Mouse (Mus musculus): ENCODE results near the gene Krt15. TPM values are rescaled to one million over a fixed set of nuclear protein-coding genes. Genes with fewer than 3 reads are reported as not detected.

Gene Krt15
- polyA plus RNA-seq, 1 experiment: 0.02 TPM

DNA sequence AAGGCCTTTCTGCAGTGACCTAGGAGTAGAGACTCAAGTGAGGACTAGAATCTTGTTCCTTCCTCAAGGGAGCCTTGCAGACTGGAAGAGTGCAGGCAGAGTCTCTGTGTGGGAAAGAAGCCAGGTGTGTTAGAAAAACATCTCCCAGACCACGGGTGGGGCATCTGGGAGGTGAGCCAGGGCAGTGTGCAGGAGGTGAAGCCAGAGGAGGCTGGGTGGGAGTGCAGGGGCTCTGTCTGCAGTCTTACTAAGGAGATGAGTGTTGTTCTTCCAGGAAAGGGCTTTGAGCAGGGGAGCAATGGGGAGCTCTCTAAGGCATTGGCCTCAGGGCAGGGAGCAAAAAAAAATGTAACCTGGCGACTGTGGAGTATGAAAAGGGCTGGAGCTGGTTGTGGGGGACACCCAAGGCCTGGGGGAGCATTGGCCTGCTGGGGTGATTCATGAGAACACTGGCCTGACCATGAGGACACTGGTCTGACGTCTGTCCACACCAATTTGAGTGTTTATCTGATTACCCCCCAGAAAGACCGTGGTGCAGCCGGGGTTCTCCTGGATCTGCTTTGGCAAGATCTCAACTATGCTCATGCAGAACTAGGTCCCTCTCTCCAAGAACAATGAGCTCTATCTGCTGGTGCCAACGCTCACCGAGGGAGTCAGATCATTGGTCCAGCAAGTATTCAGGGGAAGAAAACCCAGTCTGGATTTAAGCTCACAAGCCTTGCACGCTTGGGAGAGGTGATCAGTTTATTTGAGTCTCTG, 19.9 kb upstream of the Krt15 start:
- H3K27me3 ChIP-seq (ENCODE audit: control insufficient read depth, insufficient read depth, insufficient read length): no peaks in the 10 kb centered on the region
- H3K79me2 ChIP-seq (ENCODE audit: control insufficient read depth, insufficient read depth): no peaks in the 10 kb centered on the region
- H3K36me3 ChIP-seq (ENCODE audit: control insufficient read depth, insufficient read depth): no peaks in the 10 kb centered on the region
- no peak overlapping the region for H3K4me3 ChIP-seq (ENCODE audit: insufficient read depth, poor library complexity, severe bottlenecking)
- no peaks in the 10 kb centered on the region for H3K79me3 ChIP-seq (ENCODE audit: low read depth)
- no peak overlapping the region for H3ac ChIP-seq (ENCODE audit: control insufficient read depth, insufficient read length, low read depth)
- no peak for TF ChIP-seq MYOG (IDR thresholded peaks at IDR 0.05; ENCODE audit: control insufficient read depth, extremely low read depth, insufficient read length)
- TF ChIP-seq USF1 (IDR thresholded peaks at IDR 0.05; ENCODE audit: low read depth): no peak
- TF ChIP-seq FOSL1 (IDR thresholded peaks at IDR 0.05; ENCODE audit: insufficient read depth, low read length, poor library complexity, severe bottlenecking): no peak
- no peak for TF ChIP-seq CTCF (IDR thresholded peaks at IDR 0.05; ENCODE audit: control insufficient read depth, insufficient read depth, insufficient read length)
- TF ChIP-seq CEBPB (IDR thresholded peaks at IDR 0.05; ENCODE audit: low read depth): no peak
- TF ChIP-seq MAX (IDR thresholded peaks at IDR 0.05): no peak
- no peak for TF ChIP-seq MYOD1 (IDR thresholded peaks at IDR 0.05; ENCODE audit: control insufficient read depth, insufficient read length, low read depth)

- no peaks in the 10 kb centered on the region for H3K27me3 ChIP-seq (ENCODE audit: control insufficient read depth, insufficient read depth, insufficient read length)
- no peak within 1 kb of the TSS for H3ac ChIP-seq (ENCODE audit: control insufficient read depth, insufficient read length, low read depth)
- H3K79me3 ChIP-seq (ENCODE audit: low read depth): no peaks in the 10 kb centered on the region
- no peaks in the 10 kb centered on the region for H3K36me3 ChIP-seq (ENCODE audit: control insufficient read depth, insufficient read depth)
- no peaks in the 10 kb centered on the region for H3K79me2 ChIP-seq (ENCODE audit: control insufficient read depth, insufficient read depth)
- no peak within 1 kb of the TSS for H3K4me3 ChIP-seq (ENCODE audit: insufficient read depth, poor library complexity, severe bottlenecking)
- no peak for TF ChIP-seq USF1 (IDR thresholded peaks at IDR 0.05; ENCODE audit: low read depth)
These were observed 13.0 kb upstream of the Krt15 start, which contains the start of gene Krt19 for GRCm38 (mm10) chr11:100148615-100149330. Gene Krt19, minus strand, starts transcription at chr11:100148665.

DNA sequence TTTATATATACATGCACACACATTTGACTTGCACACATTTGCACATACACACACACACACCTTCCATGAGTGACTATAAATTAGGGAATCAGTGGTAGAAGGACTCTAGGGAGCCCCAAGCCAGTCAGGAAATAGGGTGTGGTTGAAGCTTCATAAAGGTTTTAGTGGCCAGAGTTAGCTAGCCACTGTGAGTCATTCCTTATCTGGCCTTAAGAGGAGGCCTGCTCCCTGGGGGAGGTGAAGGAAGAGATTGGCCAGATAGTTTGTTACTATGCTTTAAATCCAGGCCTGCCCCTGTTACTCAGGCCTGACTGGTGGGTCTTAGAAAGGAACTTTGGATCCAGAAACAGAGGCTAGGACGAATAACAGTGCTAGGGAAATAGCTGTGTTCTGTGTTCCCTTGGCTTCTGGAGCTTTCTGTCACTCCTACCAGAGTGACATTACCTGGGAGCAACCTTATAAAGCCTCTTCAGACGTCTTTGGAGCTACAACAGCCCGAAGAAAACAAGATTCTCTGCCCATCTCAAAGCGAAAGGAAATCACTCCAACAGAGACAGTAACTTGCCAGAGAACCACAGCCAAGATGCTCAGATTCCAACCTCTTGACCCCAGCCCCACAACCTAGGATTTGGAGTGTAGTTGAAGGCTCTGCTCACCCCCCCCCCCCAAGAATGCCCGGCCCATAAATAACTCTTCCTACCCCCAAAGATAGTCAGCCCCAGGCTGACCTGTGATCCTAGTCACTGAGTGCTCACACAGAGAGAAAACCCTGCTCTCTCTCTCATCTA, 12.0 kb upstream of the Krt15 start:
- Histone ChIP-seq H3K4me3 (ENCODE audit: insufficient read depth, poor library complexity, severe bottlenecking) (no peak overlapping the region), H3ac (ENCODE audit: control insufficient read depth, insufficient read length, low read depth) (no peak overlapping the region), H3K79me3 (ENCODE audit: low read depth) (no peaks in the 10 kb centered on the region), H3K36me3 (ENCODE audit: control insufficient read depth, insufficient read depth) (no peaks in the 10 kb centered on the region), H3K27me3 (ENCODE audit: control insufficient read depth, insufficient read depth, insufficient read length) (no peaks in the 10 kb centered on the region), H3K79me2 (ENCODE audit: control insufficient read depth, insufficient read depth) (no peaks in the 10 kb centered on the region)
- no peak for TF ChIP-seq USF1 (IDR thresholded peaks at IDR 0.05; ENCODE audit: low read depth)
- TF ChIP-seq CEBPB (IDR thresholded peaks at IDR 0.05; ENCODE audit: low read depth): no peak
- peak; percentile 15 for TF ChIP-seq MAX (IDR thresholded peaks at IDR 0.05)
- peak; percentile 24 for TF ChIP-seq MYOD1 (IDR thresholded peaks at IDR 0.05; ENCODE audit: control insufficient read depth, insufficient read length, low read depth)
- peak; percentile 75 for TF ChIP-seq FOSL1 (IDR thresholded peaks at IDR 0.05; ENCODE audit: insufficient read depth, low read length, poor library complexity, severe bottlenecking)
- no peak for TF ChIP-seq CTCF (IDR thresholded peaks at IDR 0.05; ENCODE audit: control insufficient read depth, insufficient read depth, insufficient read length)
- no peak for TF ChIP-seq MYOG (IDR thresholded peaks at IDR 0.05; ENCODE audit: control insufficient read depth, extremely low read depth, insufficient read length)

DNA sequence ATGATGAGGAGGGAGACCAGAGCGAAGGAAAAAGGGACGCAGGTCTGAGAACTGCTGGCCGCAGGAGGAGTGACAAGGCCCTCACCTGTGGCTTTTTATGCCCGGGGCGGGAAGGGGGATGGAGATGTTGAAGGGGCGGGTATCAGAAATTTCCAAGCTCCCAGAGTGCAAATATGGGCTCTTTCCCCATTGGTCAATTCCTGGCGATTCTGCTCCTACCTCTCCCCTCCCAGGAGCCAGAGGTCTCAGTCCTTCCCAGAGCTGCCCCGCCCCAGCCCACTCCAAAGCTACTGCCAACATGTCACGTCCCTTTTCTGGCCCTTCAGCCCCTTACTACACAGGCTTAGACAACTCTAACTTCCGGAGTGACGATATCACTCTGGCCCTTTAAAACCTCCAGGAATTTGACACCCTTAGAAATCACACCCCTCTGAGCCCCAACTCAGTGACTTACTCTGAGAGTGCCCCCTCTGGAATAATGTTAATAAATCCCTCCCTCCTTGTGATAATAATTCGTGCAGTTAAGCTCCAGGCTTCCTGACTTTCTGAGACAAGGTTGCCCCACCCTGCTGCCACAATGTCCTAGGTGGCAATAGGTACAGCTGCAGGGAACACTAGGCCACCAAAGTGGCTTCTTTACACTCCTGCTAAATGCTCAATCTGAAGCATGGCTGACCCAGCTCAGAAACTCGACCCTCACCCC, 10.3 kb upstream of the Krt15 start:
- no peaks in the 10 kb centered on the region for H3K27me3 ChIP-seq (ENCODE audit: control insufficient read depth, insufficient read depth, insufficient read length)
- H3K79me3 ChIP-seq (ENCODE audit: low read depth): no peaks in the 10 kb centered on the region
- no peak overlapping the region for H3ac ChIP-seq (ENCODE audit: control insufficient read depth, insufficient read length, low read depth)
- H3K4me3 ChIP-seq (ENCODE audit: insufficient read depth, poor library complexity, severe bottlenecking): no peak overlapping the region
- H3K79me2 ChIP-seq (ENCODE audit: control insufficient read depth, insufficient read depth): no peaks in the 10 kb centered on the region
- TF ChIP-seq FOSL1 (IDR thresholded peaks at IDR 0.05; ENCODE audit: insufficient read depth, low read length, poor library complexity, severe bottlenecking): no peak
- no peak for TF ChIP-seq CEBPB (IDR thresholded peaks at IDR 0.05; ENCODE audit: low read depth)
- TF ChIP-seq MAX (IDR thresholded peaks at IDR 0.05): no peak
- no peak for TF ChIP-seq USF1 (IDR thresholded peaks at IDR 0.05; ENCODE audit: low read depth)
- no peak for TF ChIP-seq MYOD1 (IDR thresholded peaks at IDR 0.05; ENCODE audit: control insufficient read depth, insufficient read length, low read depth)
- no peak for TF ChIP-seq CTCF (IDR thresholded peaks at IDR 0.05; ENCODE audit: control insufficient read depth, insufficient read depth, insufficient read length)
- no peak for TF ChIP-seq MYOG (IDR thresholded peaks at IDR 0.05; ENCODE audit: control insufficient read depth, extremely low read depth, insufficient read length)
- no peaks in the 10 kb centered on the region for H3K36me3 ChIP-seq (ENCODE audit: control insufficient read depth, insufficient read depth)

GRCm38 (mm10) chr11:100145104-100145503, 9.4 kb upstream of the Krt15 start:
- Histone ChIP-seq H3K36me3 (ENCODE audit: control insufficient read depth, insufficient read depth) (no peaks in the 10 kb centered on the region), H3K4me3 (ENCODE audit: insufficient read depth, poor library complexity, severe bottlenecking) (no peak overlapping the region), H3K79me3 (ENCODE audit: low read depth) (no peaks in the 10 kb centered on the region), H3K79me2 (ENCODE audit: control insufficient read depth, insufficient read depth) (no peaks in the 10 kb centered on the region), H3ac (ENCODE audit: control insufficient read depth, insufficient read length, low read depth) (no peak overlapping the region), H3K27me3 (ENCODE audit: control insufficient read depth, insufficient read depth, insufficient read length) (no peaks in the 10 kb centered on the region)
- TF ChIP-seq MAX (IDR thresholded peaks at IDR 0.05): no peak
- TF ChIP-seq FOSL1 (IDR thresholded peaks at IDR 0.05; ENCODE audit: insufficient read depth, low read length, poor library complexity, severe bottlenecking): no peak
- no peak for TF ChIP-seq CTCF (IDR thresholded peaks at IDR 0.05; ENCODE audit: control insufficient read depth, insufficient read depth, insufficient read length)
- no peak for TF ChIP-seq USF1 (IDR thresholded peaks at IDR 0.05; ENCODE audit: low read depth)
- TF ChIP-seq CEBPB (IDR thresholded peaks at IDR 0.05; ENCODE audit: low read depth): no peak
- TF ChIP-seq MYOG (IDR thresholded peaks at IDR 0.05; ENCODE audit: control insufficient read depth, extremely low read depth, insufficient read length): no peak
- TF ChIP-seq MYOD1 (IDR thresholded peaks at IDR 0.05; ENCODE audit: control insufficient read depth, insufficient read length, low read depth): no peak
